Comparison of ENCODE assay signal across 22 mouse cellular contexts in genomic region chr1:65635315-65635714, GRCm38 (mm10).
DNase-seq lines count a peak whose midpoint lies in the region; ATAC-seq lines count a peak whose summit lies in the region.
"Had no signal": no experiment of that assay in that cellular context is flagged by ENCODE, and none has a peak within 500 bp of the region (broad histone marks: within the 10 kb centered on the region; RNA-seq: fewer than 3 reads in every experiment).

No protein-coding gene starts in this region.

- H3K27ac ChIP-seq in heart, embryonic 12.5 days (ENCODE audit: poor library complexity, severe bottlenecking): no peak overlapping the region

- H3K4me2 ChIP-seq in heart, embryonic 12.5 days: no peak overlapping the region

- ATAC-seq in frontal cortex, adult (ENCODE audit: low TSS enrichment): peak; percentile 91
- ATAC-seq in heart, embryonic 12.5 days (ENCODE audit: insufficient number of reproducible peaks, low FRiP score): no peak
- ATAC-seq: activated CD4-positive, CD25-positive, alpha-beta regulatory T cell, adult 4 months; CD4-positive, CD25-positive, alpha-beta regulatory T cell, adult 4 months; Patski had no signal

- H3K9ac ChIP-seq in heart, embryonic 12.5 days: no peak overlapping the region

- H3K27me3 ChIP-seq in heart, embryonic 12.5 days (replicated peaks): no peaks in the 10 kb centered on the region
- H3K27me3 ChIP-seq: CH12.LX had no signal

- H3K36me3 ChIP-seq in heart, embryonic 12.5 days: no peaks in the 10 kb centered on the region
- H3K36me3 ChIP-seq: G1E had no signal

- DNase-seq in frontal cortex, postnatal 25 days (ENCODE audit: low spot score in 2 of 2): no peak
- peak; percentile 29 for DNase-seq in brain, adult 2 months (ENCODE audit: low read depth, low spot score)
- DNase-seq in telencephalon, adult 2 months (ENCODE audit: low read depth, low spot score): peak; percentile 38
- no peak for DNase-seq in left cerebral cortex, adult 9 months (ENCODE audit: low spot score in 2 of 2)
- DNase-seq: adrenal gland, adult 2 months; adrenal gland, adult 8-10 months; adrenal gland, postnatal 10 days; adrenal gland, postnatal 14 days; adrenal gland, postnatal 25 days; adrenal gland, postnatal 36 days; B cell, adult 2 months; cerebellum, adult 11 months; cerebellum, adult 11-12 months; cerebellum, adult 18-20 months; cerebellum, adult 2 months had no signal

- H3K4me1 ChIP-seq in heart, embryonic 12.5 days (replicated peaks): no peaks in the 10 kb centered on the region

- no peaks in the 10 kb centered on the region for H3K9me3 ChIP-seq in heart, embryonic 12.5 days (replicated peaks)
- H3K9me3 ChIP-seq: G1E had no signal

- 67% methylated on average over 2 of the region's 2 CpGs for WGBS in heart, embryonic 12.5 days

- no peak overlapping the region for H3K4me3 ChIP-seq in heart, embryonic 12.5 days

Comparison
In these comparisons a context has a peak if more than half of its experiments do, and no peak if none do; other contexts are left out.
1. DNase-seq: peak in brain, adult 2 months (single experiment) and telencephalon, adult 2 months (single experiment); none in frontal cortex, postnatal 25 days (0 of 2) and left cerebral cortex, adult 9 months (0 of 2).